Mouse (Mus musculus) liver, embryonic 14.5 days (tissue): ENCODE data around the gene Pcare. TPM values are rescaled to one million over a fixed set of nuclear protein-coding genes. Genes with fewer than 3 reads are reported as not detected.
A peak's percentile ranks its signal among the peaks of the same experiment; 100 is the strongest.

Experiments used
- ATAC-seq: fragments of 200-750 bp; cut with Nextera tagmentation; 2 replicates; pipeline ENCODE4 v1.8.0; 2017; ENCODE audit warnings: moderate number of reproducible peaks, mild to moderate bottlenecking, moderate library complexity; ENCODE audit not compliant: insufficient read depth
- DNase-seq, 3 experiments: peaks; one replicate each; pipeline ENCODE4 v3.0.0-alpha.2; 2012 to 2013; ENCODE audit warnings: low read depth in 3 of 3, low spot score in 3 of 3
- H3K27ac ChIP-seq: fragments of 300-500 bp; sonication (generic); 2 replicates; pipeline ENCODE4 v1.5.1; 2014; ENCODE audit warnings: moderate library complexity, mild to moderate bottlenecking, control low read depth, inconsistent platforms
- H3K27me3 ChIP-seq: fragments of 300-500 bp; sonication (generic); 2 replicates; pipeline ENCODE4 v1.6.1; 2014; ENCODE audit warnings: mild to moderate bottlenecking, low read length, moderate library complexity; ENCODE audit not compliant: control insufficient read depth, insufficient read depth
- H3K36me3 ChIP-seq: fragments of 300-500 bp; sonication (generic); replicated peaks from 2 replicates; pipeline ENCODE4 v1.6.1; 2014; ENCODE audit warnings: low read depth; ENCODE audit not compliant: control insufficient read depth, insufficient read depth
- H3K4me1 ChIP-seq, 2 experiments: fragments of 200-500 bp in 1 of 2; fragments of 300-500 bp in 1 of 2; sonication (generic) in 1 of 2; replicated peaks; 2 replicates each; pipeline ENCODE4 v1.6.1; 2012 to 2014; ENCODE audit warnings: antibody characterized with exemption in 1 of 2, inconsistent platforms in 1 of 2, low read length in 1 of 2; ENCODE audit not compliant: control insufficient read depth in 2 of 2, insufficient read depth in 2 of 2
- H3K4me2 ChIP-seq: fragments of 300-500 bp; sonication (generic); 2 replicates; pipeline ENCODE4 v1.6.1; 2014; ENCODE audit warnings: low read depth, mild to moderate bottlenecking, control low read depth, moderate library complexity
- H3K4me3 ChIP-seq, 2 experiments: fragments of 200-500 bp in 1 of 2; fragments of 300-500 bp in 1 of 2; sonication (generic) in 1 of 2; 2 replicates each; pipeline ENCODE4 v1.5.1; 2012 to 2014; ENCODE audit warnings: low read depth in 2 of 2, low read length in 2 of 2, mild to moderate bottlenecking in 2 of 2, control low read depth in 1 of 2, inconsistent platforms in 1 of 2, moderate library complexity in 1 of 2; ENCODE audit not compliant: insufficient read depth in 1 of 2
- H3K9ac ChIP-seq: fragments of 300-500 bp; sonication (generic); replicated peaks from 2 replicates; pipeline ENCODE4 v1.6.1; 2014; ENCODE audit warnings: mild to moderate bottlenecking, control low read depth, moderate library complexity
- H3K9me3 ChIP-seq: fragments of 300-500 bp; sonication (generic); 2 replicates; pipeline ENCODE4 v1.6.1; 2016; ENCODE audit warnings: low read length, mixed read lengths; ENCODE audit not compliant: control insufficient read depth
- CTCF ChIP-seq: IDR thresholded peaks from 2 replicates; pipeline ENCODE4 v1.5.1; 2016; ENCODE audit warnings: antibody characterized with exemption, low read depth, control low read depth
- EP300 ChIP-seq: IDR thresholded peaks from 2 replicates; pipeline ENCODE4 v1.6.1; 2016; ENCODE audit warnings: antibody characterized with exemption, low read depth
- WGBS: fragments of 180-500 bp; shearing (Covaris S2); extraction: QIAGEN DNeasy Blood & Tissue Kit; methylation state at CpG from one replicate; pipeline ENCODE4 v1.1.7; 2014; ENCODE audit not compliant: insufficient replicate concordance; 5-methylcytosine and 5-hydroxymethylcytosine counted together
- polyA plus RNA-seq, 2 experiments: library from polyadenylated mRNA; depleted of rRNA in 1 of 2; stranded (reverse) in 1 of 2; unstranded in 1 of 2; fragments of >200 nt; fragmentation: Nextera tagmentation in 1 of 2; extraction: Ambion mirVana in 1 of 2; gene quantifications; 2 replicates each; pipeline versions ENCODE4 v1.2.1 to v1.2.3; 2012 to 2014

Pcare gene
- polyA plus RNA-seq, 2 experiments = 0.02 to 0.03 TPM

- TF ChIP-seq EP300 (no peak), CTCF (peak; percentile 75)
- H3K9ac ChIP-seq = no peak overlapping the region
- H3K4me1 ChIP-seq = no peaks in the 10 kb centered on the region
- no peak overlapping the region for H3K4me2 ChIP-seq
- H3K27me3 ChIP-seq = no peaks in the 10 kb centered on the region
- DNase-seq = no peak
- no peaks in the 10 kb centered on the region for H3K9me3 ChIP-seq
- H3K27ac ChIP-seq = no peak overlapping the region
- ATAC-seq = no peak
- 41% methylated on average over 8 of the region's 8 CpGs for WGBS
- H3K4me3 ChIP-seq = no peak overlapping the region
- H3K36me3 ChIP-seq = no peaks in the 10 kb centered on the region
Measured at GRCm38 (mm10) chr17:71693780-71694179, 58.9 kb downstream of the Pcare start.

Other genes with a start within 250 kb of the Pcare start
- 5.5 and 16.1 TPM in 2 replicates for gene Ndc80, start 226.0 kb downstream of the Pcare start, polyA plus RNA-seq (2012; rRNA removed)
- 33.3 and 34.2 TPM in 2 replicates for gene Ndc80, start 226.0 kb downstream of the Pcare start, polyA plus RNA-seq (2014; fragmentation: Nextera tagmentation; extraction: Ambion mirVana)
- 0.04 TPM in 1 of 2 replicates, not detected in the other for gene Spdya, start 200.8 kb downstream of the Pcare start, polyA plus RNA-seq (2012; rRNA removed)
- gene Spdya, start 200.8 kb downstream of the Pcare start, polyA plus RNA-seq (2014; fragmentation: Nextera tagmentation; extraction: Ambion mirVana) = 0.11 and 0.20 TPM in 2 replicates
- 20.1 and 26.2 TPM in 2 replicates for gene Wdr43, start 137.0 kb downstream of the Pcare start, polyA plus RNA-seq (2012; rRNA removed)
- gene Wdr43, start 137.0 kb downstream of the Pcare start, polyA plus RNA-seq (2014; fragmentation: Nextera tagmentation; extraction: Ambion mirVana) = 45.5 and 46.3 TPM in 2 replicates
- gene Togaram2, start 79.6 kb downstream of the Pcare start, polyA plus RNA-seq (2012; rRNA removed) = 0.02 and 0.03 TPM in 2 replicates
- gene Togaram2, start 79.6 kb downstream of the Pcare start, polyA plus RNA-seq (2014; fragmentation: Nextera tagmentation; extraction: Ambion mirVana) = not detected in 2 replicates
- 0.10 and 0.17 TPM in 2 replicates for gene Clip4, start 15.6 kb upstream of the Pcare start, polyA plus RNA-seq (2012; rRNA removed)
- 0.14 and 0.34 TPM in 2 replicates for gene Clip4, start 15.6 kb upstream of the Pcare start, polyA plus RNA-seq (2014; fragmentation: Nextera tagmentation; extraction: Ambion mirVana)